Mouse (Mus musculus) testis, adult 2 months (tissue): ENCODE measurements around the gene Trim7. TPM values are rescaled to one million over a fixed set of nuclear protein-coding genes. Genes with fewer than 3 reads are reported as not detected.

Experiments
- H3K27ac ChIP-seq: fragments of 200-500 bp; 2 replicates; pipeline ENCODE4 v1.5.1; 2012; ENCODE audit warnings: low read depth, low read length; ENCODE audit not compliant: control insufficient read depth, insufficient read depth
- H3K27me3 ChIP-seq: fragments of 200-500 bp; 2 replicates; pipeline ENCODE4 v1.6.1; 2012; ENCODE audit warnings: mild to moderate bottlenecking, low read length, moderate library complexity; ENCODE audit not compliant: control insufficient read depth, insufficient read depth
- H3K36me3 ChIP-seq: fragments of 200-500 bp; 2 replicates; pipeline ENCODE4 v1.6.1; 2012; ENCODE audit warnings: mild to moderate bottlenecking, low read length; ENCODE audit not compliant: control insufficient read depth, insufficient read depth
- H3K4me1 ChIP-seq: fragments of 200-500 bp; 2 replicates; pipeline ENCODE4 v1.6.1; 2012; ENCODE audit warnings: low read length; ENCODE audit not compliant: control insufficient read depth, insufficient read depth
- H3K4me3 ChIP-seq: fragments of 200-500 bp; 2 replicates; pipeline ENCODE4 v1.5.1; 2012; ENCODE audit warnings: low read depth, mild to moderate bottlenecking, low read length, moderate library complexity, mixed read lengths; ENCODE audit not compliant: control insufficient read depth
- CTCF ChIP-seq: fragments of 200-500 bp; IDR thresholded peaks from 2 replicates; pipeline ENCODE4 v1.5.1; 2012; ENCODE audit warnings: low read depth, mild to moderate bottlenecking, inconsistent platforms, low read length, moderate library complexity; ENCODE audit not compliant: control insufficient read depth, insufficient read depth, insufficient replicate concordance
- POLR2A ChIP-seq: fragments of 200-500 bp; IDR thresholded peaks from 2 replicates; pipeline ENCODE4 v1.6.1; 2012; ENCODE audit warnings: low read depth, mild to moderate bottlenecking, inconsistent platforms, low read length, moderate library complexity; ENCODE audit not compliant: control insufficient read depth
- polyA plus RNA-seq: library from polyadenylated mRNA; depleted of rRNA; stranded (reverse); fragments of >200 nt; gene quantifications from 2 replicates; pipeline ENCODE4 v1.2.3, GENCODE M21; 2012

Trim7 gene
- polyA plus RNA-seq, 1 experiment = 18.3 TPM

DNA sequence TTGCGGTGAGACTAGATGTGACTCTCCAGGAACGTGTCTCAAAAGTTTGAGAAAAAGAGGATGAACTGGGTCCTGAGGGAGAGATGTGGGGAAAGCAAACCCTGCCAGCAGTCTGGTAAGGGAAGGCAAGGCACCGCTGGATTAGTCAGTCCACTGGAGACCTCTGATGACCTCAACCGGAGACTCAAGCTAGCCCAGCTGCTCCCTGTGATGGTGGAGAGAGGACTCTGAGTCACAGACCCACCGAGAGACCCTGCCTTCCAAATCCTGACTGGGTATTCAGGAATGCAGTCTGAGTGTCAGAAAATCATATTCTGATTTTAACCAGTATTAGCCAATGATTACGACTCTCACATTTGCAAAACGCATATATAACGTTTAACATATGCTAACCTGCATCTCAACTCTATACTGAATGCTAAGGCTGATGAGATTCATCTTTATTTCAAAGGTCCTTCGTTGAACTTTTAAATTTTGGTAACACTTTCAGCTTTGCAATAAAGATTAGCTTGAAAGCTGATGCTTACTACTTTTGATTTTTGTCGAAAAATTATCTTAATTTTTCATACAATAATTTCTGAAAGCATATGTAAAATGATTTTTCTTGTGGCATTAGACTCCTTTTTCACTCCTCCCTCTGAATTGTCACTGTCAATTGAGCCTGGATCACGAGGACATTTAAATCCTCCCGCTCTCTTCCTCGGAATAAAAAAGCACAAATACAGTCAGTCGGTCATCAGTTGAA lies 3.0 kb upstream of the Trim7 start:
- peaks cover 5% of the 10 kb centered on the region for H3K4me1 ChIP-seq
- no peaks in the 10 kb centered on the region for H3K36me3 ChIP-seq
- H3K27me3 ChIP-seq = no peaks in the 10 kb centered on the region
- no peak overlapping the region for H3K27ac ChIP-seq
- H3K4me3 ChIP-seq = no peak overlapping the region
- TF ChIP-seq POLR2A (no peak), CTCF (no peak)

- Histone ChIP-seq H3K4me3 (peak overlapping the region; percentile 44), H3K36me3 (no peaks in the 10 kb centered on the region), H3K27ac (no peak overlapping the region), H3K27me3 (no peaks in the 10 kb centered on the region), H3K4me1 (peaks cover 5% of the 10 kb centered on the region)
- TF ChIP-seq CTCF = no peak
- no peak for TF ChIP-seq POLR2A
Observed at GRCm38 (mm10) chr11:48823536-48823972, 2.4 kb upstream of the Trim7 start.

DNA sequence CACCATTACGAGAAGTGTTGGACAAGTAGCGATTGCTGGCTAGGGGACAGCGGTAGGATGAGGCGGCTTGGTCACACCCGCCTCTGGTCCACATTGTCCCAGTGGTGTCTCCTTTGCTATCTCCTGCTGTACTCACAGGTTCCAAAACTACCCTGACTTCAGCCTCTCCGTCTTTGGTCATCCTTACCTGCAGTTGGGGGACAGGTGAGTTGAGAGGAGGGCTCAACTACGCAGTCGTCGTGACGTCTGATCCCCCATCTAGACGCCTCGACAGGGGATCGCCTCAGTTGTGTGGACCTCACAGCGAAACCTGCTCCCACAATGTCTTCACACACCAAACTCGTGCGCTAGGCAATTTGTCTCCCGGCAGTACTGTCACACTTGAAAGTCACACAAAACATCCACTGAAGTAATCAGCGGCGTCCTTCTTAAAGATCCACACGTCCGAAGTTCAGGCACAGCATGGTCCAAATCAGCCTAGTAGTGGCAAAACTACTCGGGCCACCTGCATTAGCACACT lies 1.6 kb upstream of the Trim7 start:
- peak overlapping the region; percentile 44; the same call in 1 of the 2 replicates for H3K4me3 ChIP-seq
- peaks cover 5% of the 10 kb centered on the region for H3K4me1 ChIP-seq
- TF ChIP-seq POLR2A = no peak
- no peak for TF ChIP-seq CTCF
- no peaks in the 10 kb centered on the region for H3K36me3 ChIP-seq
- H3K27me3 ChIP-seq = no peaks in the 10 kb centered on the region
- H3K27ac ChIP-seq = no peak overlapping the region

GRCm38 (mm10) chr11:48826752-48827096 lies 784 bp downstream of the Trim7 start:
- no peaks in the 10 kb centered on the region for H3K27me3 ChIP-seq
- no peak overlapping the region for H3K27ac ChIP-seq
- TF ChIP-seq POLR2A = no peak
- H3K36me3 ChIP-seq = no peaks in the 10 kb centered on the region
- peaks cover 5% of the 10 kb centered on the region for H3K4me1 ChIP-seq
- H3K4me3 ChIP-seq = peak overlapping the region; percentile 0; the same call in 1 of the 2 replicates

DNA sequence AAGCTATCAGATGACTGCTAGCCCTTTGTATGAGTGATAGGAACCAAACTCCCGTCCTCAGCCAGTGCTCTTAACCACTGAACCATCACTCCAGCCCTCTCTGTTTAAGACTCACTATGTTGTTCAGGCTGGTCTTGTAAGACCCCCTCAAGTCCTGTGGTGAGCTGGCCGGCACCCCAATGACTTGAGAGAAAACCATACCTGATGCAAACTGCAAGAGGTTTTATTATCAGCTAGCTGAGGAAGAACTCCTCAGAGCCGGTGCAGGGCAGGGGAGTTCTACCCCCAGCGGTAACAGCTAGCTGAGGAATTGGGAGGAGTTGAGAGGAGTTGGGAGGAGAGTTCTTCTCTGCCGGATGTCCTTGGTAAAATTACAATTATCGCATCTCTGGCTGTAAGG lies 2.0 kb downstream of the Trim7 start:
- TF ChIP-seq CTCF = no peak
- TF ChIP-seq POLR2A = no peak
- Histone ChIP-seq H3K27me3 (no peaks in the 10 kb centered on the region), H3K4me1 (peaks cover 5% of the 10 kb centered on the region), H3K36me3 (no peaks in the 10 kb centered on the region), H3K27ac (no peak overlapping the region), H3K4me3 (no peak overlapping the region)

DNA sequence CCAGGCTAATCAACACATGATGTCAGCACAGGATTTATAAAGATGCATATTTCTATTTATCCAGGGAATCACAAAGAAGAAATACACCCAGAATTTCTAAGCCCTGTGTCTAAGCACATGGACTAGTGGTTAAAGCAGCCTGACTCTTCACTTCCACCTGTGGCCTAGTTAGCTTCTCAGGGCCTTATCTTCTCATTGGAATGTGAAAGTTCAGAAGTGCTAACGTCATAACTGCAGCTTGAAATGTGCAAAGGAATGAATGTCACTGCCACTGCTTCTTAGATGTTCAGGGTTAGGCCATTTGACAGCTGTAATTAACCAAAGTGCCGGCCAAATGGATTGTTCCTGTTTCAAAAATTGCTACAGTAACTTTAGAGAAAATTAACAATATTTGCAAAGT lies 4.3 kb downstream of the Trim7 start:
- H3K4me1 ChIP-seq = peaks cover 3% of the 10 kb centered on the region; the same call in 1 of the 2 replicates
- no peak for TF ChIP-seq CTCF
- H3K27ac ChIP-seq = no peak overlapping the region
- H3K27me3 ChIP-seq = no peaks in the 10 kb centered on the region
- H3K36me3 ChIP-seq = no peaks in the 10 kb centered on the region
- no peak overlapping the region for H3K4me3 ChIP-seq

DNA sequence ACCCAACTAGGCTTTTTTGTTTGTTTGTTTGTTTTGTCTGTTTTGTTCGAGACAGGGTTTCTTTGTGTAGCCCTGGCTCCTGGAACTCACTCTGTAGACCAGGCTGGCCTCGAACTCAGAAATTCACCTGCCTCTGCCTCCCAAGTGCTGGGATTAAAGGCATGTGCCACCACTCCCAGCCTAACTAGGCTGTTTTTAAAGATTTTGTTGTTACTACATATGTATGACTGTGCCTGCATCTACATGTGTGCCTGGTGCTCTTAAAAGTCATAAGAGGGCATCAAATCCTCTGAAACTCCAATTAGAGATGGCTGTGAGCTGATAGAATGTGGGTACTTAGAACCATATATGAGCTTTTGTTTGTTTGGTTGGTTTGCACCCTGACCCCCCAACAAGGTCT lies 5.3 kb downstream of the Trim7 start:
- H3K27ac ChIP-seq = no peak overlapping the region
- no peak overlapping the region for H3K4me3 ChIP-seq
- no peak for TF ChIP-seq CTCF
- TF ChIP-seq POLR2A = no peak
- no peaks in the 10 kb centered on the region for H3K36me3 ChIP-seq
- H3K4me1 ChIP-seq = peaks cover 3% of the 10 kb centered on the region; the same call in 1 of the 2 replicates
- no peaks in the 10 kb centered on the region for H3K27me3 ChIP-seq
